Mouse (Mus musculus) heart, embryonic 16.5 days (tissue): ENCODE measurements around the gene Anks1b. TPM values are rescaled to one million over a fixed set of nuclear protein-coding genes. Genes with fewer than 3 reads are reported as not detected.

Experiments used
- ATAC-seq: fragments of 200-750 bp; cut with Nextera tagmentation; replicated peaks from 2 replicates; pipeline ENCODE4 v1.8.0; 2017; ENCODE audit warnings: moderate number of reproducible peaks; ENCODE audit not compliant: insufficient read depth, low FRiP score; ENCODE audit errors: extremely low read depth
- H3K27ac ChIP-seq: fragments of 300-500 bp; sonication (generic); 2 replicates; pipeline ENCODE4 v1.5.1; 2014; ENCODE audit warnings: mild to moderate bottlenecking, low read length, control low read depth, moderate library complexity
- H3K27me3 ChIP-seq: fragments of 300-500 bp; sonication (generic); 2 replicates; pipeline ENCODE4 v1.6.1; 2014; ENCODE audit warnings: low read length, mixed read lengths; ENCODE audit not compliant: control insufficient read depth, insufficient read depth
- H3K36me3 ChIP-seq: fragments of 300-500 bp; sonication (generic); 2 replicates; pipeline ENCODE4 v1.6.1; 2014; ENCODE audit not compliant: control insufficient read depth, insufficient read depth
- H3K4me1 ChIP-seq: fragments of 300-500 bp; sonication (generic); 2 replicates; pipeline ENCODE4 v1.6.1; 2014; ENCODE audit warnings: low read length, mixed read lengths; ENCODE audit not compliant: control insufficient read depth, insufficient read depth
- H3K4me2 ChIP-seq: fragments of 300-500 bp; sonication (generic); 2 replicates; pipeline ENCODE4 v1.6.1; 2014; ENCODE audit warnings: low read depth, mild to moderate bottlenecking, control low read depth, low read length
- H3K4me3 ChIP-seq: fragments of 300-500 bp; sonication (generic); 2 replicates; pipeline ENCODE4 v1.5.1; 2014; ENCODE audit warnings: mild to moderate bottlenecking, control low read depth, low read length
- H3K9ac ChIP-seq: fragments of 300-500 bp; sonication (generic); 2 replicates; pipeline ENCODE4 v1.6.1; 2014; ENCODE audit warnings: low read length, control low read depth
- H3K9me3 ChIP-seq: fragments of 300-500 bp; sonication (generic); replicated peaks from 2 replicates; pipeline ENCODE4 v1.6.1; 2016; ENCODE audit warnings: low read length; ENCODE audit not compliant: control insufficient read depth
- WGBS: fragments of 180-500 bp; shearing (Covaris S2); extraction: QIAGEN DNeasy Blood & Tissue Kit; methylation state at CpG from one replicate; pipeline ENCODE4 v1.1.7; 2014; 5-methylcytosine and 5-hydroxymethylcytosine counted together
- polyA plus RNA-seq: library from polyadenylated mRNA; unstranded; fragments of >200 nt; fragmentation: Nextera tagmentation; extraction: Ambion mirVana; gene quantifications from 2 replicates; pipeline ENCODE4 v1.2.1, GENCODE M21; 2015

Anks1b gene
- polyA plus RNA-seq, 1 experiment from 2014 or later, result 0.13 TPM

DNA sequence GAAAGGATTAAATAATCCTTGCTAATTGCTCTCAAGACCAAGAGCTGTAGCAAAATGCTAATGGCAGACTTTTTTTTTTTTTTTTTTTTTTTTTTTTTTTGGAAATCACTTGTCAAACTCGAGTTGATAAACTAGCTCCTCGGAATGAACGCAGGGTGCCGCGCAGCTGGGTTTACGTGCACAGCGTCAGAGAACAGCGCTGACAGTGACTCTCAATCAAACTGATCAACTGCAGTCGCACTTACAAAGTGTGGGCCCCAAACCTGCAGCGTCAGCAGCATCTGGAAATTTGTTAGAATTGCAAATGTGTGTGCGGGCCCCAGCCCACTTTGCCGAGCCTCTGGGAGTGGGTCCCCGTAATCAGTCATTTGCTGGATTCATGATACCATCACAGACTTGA, 1061.4 kb downstream of the Anks1b start:
- no peak overlapping the region for H3K4me3 ChIP-seq
- 0 out of 2 replicates have a peak overlapping the region, but pooled peaks have one; percentile 3 for H3K4me2 ChIP-seq
- H3K27ac ChIP-seq, result no peak overlapping the region
- no peaks in the 10 kb centered on the region for H3K9me3 ChIP-seq
- WGBS, result 35% methylated on average over 13 of the region's 13 CpGs
- H3K4me1 ChIP-seq, result no peaks in the 10 kb centered on the region
- no peaks in the 10 kb centered on the region for H3K27me3 ChIP-seq
- H3K36me3 ChIP-seq, result no peaks in the 10 kb centered on the region
- H3K9ac ChIP-seq, result no peak overlapping the region
- ATAC-seq, result no peak

DNA sequence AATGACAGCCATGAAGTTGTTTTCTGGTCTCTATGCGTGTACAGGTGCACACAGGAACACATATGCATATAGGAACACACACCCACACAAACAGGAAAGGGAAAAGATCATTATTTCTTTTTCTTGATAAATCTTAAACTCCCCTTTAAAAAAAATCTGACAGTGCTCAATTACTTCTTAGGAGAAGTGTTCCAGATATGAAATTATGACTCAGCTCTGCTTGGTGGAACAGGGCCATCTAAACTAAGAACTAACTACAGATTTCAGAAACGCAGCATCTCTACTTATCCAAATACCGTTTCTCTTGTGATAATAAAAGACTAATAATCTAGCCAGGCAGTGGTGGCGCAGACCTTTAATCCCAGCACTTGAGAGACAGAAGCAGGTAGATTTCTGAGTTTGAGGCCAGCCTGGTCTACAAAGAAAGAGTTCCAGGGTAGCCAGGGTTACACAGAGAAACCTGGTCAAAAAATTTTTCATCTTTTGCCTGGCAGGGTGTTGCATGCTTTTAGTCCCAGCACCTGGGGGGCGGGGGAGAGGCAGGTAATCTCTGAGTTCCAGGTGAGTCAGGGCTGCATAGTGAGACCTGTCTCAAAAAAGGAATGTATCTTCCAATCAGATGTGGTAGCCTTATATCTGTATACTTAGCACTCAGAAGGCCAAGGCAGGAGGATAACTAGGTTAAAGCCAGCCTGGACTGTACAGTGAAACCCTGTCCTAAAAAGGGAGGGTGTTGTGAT, 1064.6 kb downstream of the Anks1b start:
- Histone ChIP-seq H3K9me3 (no peaks in the 10 kb centered on the region), H3K27ac (no peak overlapping the region), H3K4me1 (no peaks in the 10 kb centered on the region), H3K27me3 (no peaks in the 10 kb centered on the region), H3K4me2 (no peak overlapping the region), H3K4me3 (no peak overlapping the region), H3K36me3 (no peaks in the 10 kb centered on the region), H3K9ac (no peak overlapping the region)
- no peak for ATAC-seq
- WGBS, result 73% methylated on average over 5 of the region's 5 CpGs

DNA sequence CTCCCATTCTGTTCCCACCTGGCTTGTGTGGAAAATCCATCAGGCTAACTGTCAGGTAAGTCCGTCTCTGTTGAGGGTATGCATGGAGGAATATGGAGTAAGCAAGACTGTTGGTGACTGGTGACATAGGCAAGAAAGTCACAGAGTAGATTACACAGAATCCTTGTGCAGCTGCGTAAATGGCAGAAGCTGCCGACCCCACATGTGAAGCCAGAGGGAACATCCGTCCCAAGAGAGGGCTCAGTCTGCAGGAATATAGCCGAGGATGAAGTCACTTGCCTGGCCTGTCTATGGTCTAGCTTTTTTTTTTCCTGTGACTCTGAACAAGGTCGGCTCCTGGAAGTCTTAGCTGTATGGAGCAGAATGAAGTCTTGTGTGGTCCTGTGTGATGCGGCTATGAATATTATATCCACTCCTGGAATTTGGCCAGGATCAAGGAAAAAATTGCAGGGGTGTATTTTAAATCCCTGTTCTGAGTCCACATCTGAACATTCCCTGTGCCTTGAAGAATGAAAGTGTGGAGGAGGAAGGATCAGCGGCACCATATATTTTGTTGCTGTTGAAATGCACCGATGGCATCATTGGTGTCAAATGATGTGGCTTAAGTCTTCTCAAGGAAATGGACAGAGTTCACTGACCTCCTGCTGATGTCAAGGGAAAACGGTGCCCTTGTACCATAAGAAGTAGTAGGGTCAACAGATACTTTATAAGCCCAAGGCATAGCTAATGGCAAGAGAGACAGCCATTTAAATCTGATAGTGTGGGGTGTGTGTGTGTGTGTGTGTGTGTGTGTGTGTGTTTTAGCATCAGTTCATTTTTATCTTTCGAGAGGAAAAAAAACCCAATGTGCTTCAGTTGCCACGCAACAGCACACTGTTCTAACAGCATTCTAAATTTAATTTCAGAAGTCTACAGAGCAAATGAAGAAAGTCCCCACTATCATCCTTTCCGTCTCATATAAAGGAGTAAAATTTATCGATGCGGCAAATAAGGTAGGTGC, 1067.5 kb downstream of the Anks1b start:
- H3K36me3 ChIP-seq, result no peaks in the 10 kb centered on the region
- no peak overlapping the region for H3K27ac ChIP-seq
- no peak for ATAC-seq
- no peaks in the 10 kb centered on the region for H3K9me3 ChIP-seq
- 77% methylated on average over 15 of the region's 15 CpGs for WGBS
- no peaks in the 10 kb centered on the region for H3K4me1 ChIP-seq
- no peaks in the 10 kb centered on the region for H3K27me3 ChIP-seq
- H3K4me2 ChIP-seq, result no peak overlapping the region
- no peak overlapping the region for H3K9ac ChIP-seq
- H3K4me3 ChIP-seq, result no peak overlapping the region

DNA sequence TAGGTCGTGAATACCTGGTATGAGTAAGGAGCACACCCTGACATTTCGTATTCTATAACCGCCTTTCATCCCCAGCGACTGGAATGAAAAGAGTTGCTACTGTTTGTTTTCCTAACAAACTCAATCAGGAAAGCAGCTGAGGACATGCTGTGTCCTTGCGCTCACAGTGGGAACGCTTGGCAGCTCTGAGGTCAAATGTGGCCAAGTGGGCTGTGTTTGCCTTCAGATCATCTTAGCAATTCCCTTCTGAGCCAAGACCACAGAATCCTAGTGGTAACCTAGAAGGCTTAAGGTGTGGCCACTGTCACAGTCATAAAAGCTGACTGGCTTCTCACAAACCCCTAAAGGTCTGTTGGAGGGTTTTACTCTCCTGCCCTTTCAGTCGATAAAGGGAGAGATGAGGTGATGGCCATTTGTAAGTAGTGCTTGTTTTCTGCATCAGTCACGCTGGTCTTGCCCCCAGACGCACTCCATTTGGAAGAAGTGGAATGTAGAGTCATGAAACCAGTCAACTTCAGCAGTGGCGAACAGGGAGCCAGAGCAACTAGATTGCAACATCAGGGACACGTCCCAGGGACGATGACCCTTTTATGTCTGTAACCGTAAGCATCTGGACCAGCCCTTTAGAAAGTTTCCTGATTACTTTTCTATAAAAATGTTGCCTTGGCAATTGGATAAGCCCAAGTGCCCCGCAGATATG, 1068.8 kb downstream of the Anks1b start:
- Histone ChIP-seq H3K4me1 (no peaks in the 10 kb centered on the region), H3K4me2 (no peak overlapping the region), H3K36me3 (no peaks in the 10 kb centered on the region), H3K9ac (no peak overlapping the region), H3K27me3 (no peaks in the 10 kb centered on the region), H3K27ac (no peak overlapping the region), H3K9me3 (no peaks in the 10 kb centered on the region), H3K4me3 (no peak overlapping the region)
- no peak for ATAC-seq
- 81% methylated on average over 14 of the region's 14 CpGs for WGBS

DNA sequence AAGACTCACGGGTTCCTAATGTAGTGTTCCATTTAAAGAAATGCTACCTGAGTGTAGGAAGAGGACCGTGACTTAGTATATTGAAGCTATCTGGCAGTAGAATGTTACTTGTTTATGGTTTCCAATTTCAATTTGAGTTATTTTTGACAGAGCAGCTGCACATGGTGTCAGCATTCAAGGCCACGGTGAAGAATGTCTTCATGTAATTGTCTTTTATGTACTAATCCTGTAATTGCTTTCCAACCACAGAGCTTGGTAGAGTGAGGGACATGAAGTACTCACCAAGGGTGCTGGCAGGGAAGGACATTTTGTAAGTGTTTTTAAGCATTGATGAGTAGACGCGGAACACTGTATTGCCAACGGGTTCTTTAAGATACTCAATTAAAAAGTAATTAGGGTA, 1073.7 kb downstream of the Anks1b start:
- no peaks in the 10 kb centered on the region for H3K27me3 ChIP-seq
- no peak overlapping the region for H3K9ac ChIP-seq
- 84% methylated on average over 6 of the region's 6 CpGs for WGBS
- no peaks in the 10 kb centered on the region for H3K9me3 ChIP-seq
- H3K4me1 ChIP-seq, result no peaks in the 10 kb centered on the region
- H3K36me3 ChIP-seq, result no peaks in the 10 kb centered on the region
- H3K27ac ChIP-seq, result no peak overlapping the region
- ATAC-seq, result no peak
- no peak overlapping the region for H3K4me3 ChIP-seq
- H3K4me2 ChIP-seq, result no peak overlapping the region

DNA sequence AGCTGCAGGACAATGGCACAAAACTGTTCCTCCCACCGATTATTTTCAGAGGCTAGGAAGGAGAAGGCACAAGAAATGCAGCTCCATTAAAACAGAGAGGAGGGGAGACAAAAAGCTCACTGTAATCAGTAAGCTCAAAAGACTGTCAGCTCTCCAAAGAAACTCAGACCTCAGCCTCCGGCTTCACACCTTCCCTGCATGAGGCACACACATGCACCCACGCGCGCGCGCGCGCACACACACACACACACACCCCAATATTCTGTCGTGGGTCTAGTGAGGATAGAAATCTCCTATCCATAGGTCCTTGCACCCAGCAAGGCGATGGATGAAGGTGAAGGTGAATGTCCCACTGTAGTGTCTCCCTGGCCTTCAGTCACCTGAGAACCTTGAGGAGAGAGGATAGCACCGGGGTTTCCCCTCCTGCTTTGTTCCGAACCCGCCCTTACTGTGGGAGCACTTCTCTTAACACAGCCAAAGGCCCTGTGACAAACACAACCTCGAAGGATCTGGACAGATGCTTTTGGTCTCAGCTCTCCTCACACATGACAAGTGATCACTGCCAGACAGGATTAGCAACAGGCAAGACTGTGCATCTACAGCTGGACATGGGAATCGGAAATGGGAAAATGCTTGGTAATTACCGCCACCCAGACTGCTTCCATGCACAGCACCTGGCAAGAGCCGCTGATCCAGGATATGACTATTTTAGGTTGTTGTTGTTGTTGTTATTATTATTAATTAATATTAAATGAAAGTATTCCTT, 1074.5 kb downstream of the Anks1b start:
- no peak overlapping the region for H3K4me2 ChIP-seq
- 87% methylated on average over 18 of the region's 18 CpGs for WGBS
- no peaks in the 10 kb centered on the region for H3K27me3 ChIP-seq
- no peak overlapping the region for H3K27ac ChIP-seq
- no peaks in the 10 kb centered on the region for H3K9me3 ChIP-seq
- no peak overlapping the region for H3K9ac ChIP-seq
- H3K36me3 ChIP-seq, result no peaks in the 10 kb centered on the region
- no peak overlapping the region for H3K4me3 ChIP-seq
- no peaks in the 10 kb centered on the region for H3K4me1 ChIP-seq
- no peak for ATAC-seq

DNA sequence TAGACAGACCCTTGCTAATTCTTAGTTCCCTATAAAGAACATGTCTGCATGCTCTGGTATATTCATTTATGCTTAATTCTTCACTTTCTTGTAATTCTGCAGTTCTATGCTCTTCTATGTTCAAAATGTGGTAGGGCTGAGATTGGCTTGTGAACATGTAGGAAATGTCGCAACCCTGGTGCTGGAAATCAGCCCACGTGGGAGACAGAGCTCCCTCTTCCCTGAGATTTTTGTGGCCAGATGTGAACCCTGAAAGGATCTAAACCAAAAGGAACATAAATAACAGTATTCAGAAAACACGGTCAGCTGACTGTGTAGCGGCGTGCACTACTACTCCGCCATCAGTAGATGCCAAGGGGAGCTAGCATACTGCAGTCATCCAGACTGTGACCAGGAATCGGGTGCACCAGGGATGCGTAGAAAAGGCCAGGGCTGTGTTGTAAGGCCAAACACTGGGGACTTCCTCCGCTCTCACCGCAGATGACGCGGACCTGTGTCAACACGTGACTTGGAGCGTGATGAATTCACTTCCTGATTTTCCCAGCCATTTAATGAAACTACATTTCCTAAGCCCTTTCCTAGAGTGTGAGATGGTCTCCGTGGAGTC, 1079.9 kb downstream of the Anks1b start:
- no peak overlapping the region for H3K4me3 ChIP-seq
- no peak overlapping the region for H3K9ac ChIP-seq
- no peaks in the 10 kb centered on the region for H3K36me3 ChIP-seq
- no peak overlapping the region for H3K4me2 ChIP-seq
- H3K4me1 ChIP-seq, result no peaks in the 10 kb centered on the region
- no peaks in the 10 kb centered on the region for H3K9me3 ChIP-seq
- no peaks in the 10 kb centered on the region for H3K27me3 ChIP-seq
- ATAC-seq, result no peak
- H3K27ac ChIP-seq, result no peak overlapping the region
- WGBS, result 89% methylated on average over 15 of the region's 15 CpGs

DNA sequence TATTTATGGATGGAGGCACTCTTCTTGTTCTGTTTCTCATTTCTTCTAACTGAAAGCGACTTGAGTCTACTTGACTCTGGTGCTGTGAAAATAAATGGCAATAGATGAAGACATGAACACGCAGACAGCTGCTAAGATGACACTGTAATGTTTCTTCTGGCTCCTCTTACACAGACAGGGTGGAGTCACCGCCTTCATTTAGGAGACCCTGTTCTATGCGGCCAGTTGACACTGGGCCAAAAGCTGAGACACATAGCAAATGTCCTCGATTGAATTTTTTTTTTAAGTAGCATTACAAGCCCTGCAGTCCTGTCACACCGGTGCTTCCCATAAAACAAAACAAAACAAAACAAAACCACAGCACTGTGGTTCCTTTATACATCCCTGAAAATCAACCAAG, 1080.5 kb downstream of the Anks1b start:
- no peak overlapping the region for H3K4me3 ChIP-seq
- no peak overlapping the region for H3K9ac ChIP-seq
- no peak overlapping the region for H3K27ac ChIP-seq
- no peaks in the 10 kb centered on the region for H3K36me3 ChIP-seq
- no peak overlapping the region for H3K4me2 ChIP-seq
- H3K27me3 ChIP-seq, result no peaks in the 10 kb centered on the region
- no peak for ATAC-seq
- H3K9me3 ChIP-seq, result no peaks in the 10 kb centered on the region
- no peaks in the 10 kb centered on the region for H3K4me1 ChIP-seq
- 64% methylated on average over 6 of the region's 6 CpGs for WGBS
